Mouse (Mus musculus): ENCODE measurements around the gene Parvb.

- TF ChIP-seq ETS1 (IDR thresholded peaks at IDR 0.05; ENCODE audit: low read depth, low read length) (no peak), TAL1 (IDR thresholded peaks at IDR 0.05; ENCODE audit: low read length) (no peak), CHD2 (IDR thresholded peaks at IDR 0.05; ENCODE audit: low read length) (no peak), GATA1 (IDR thresholded peaks at IDR 0.05; ENCODE audit: low read depth, low read length) (no peak), NRF1 (IDR thresholded peaks at IDR 0.05; ENCODE audit: insufficient read depth, low read depth, low read length, poor library complexity, severe bottlenecking) (no peak), CTCF (IDR thresholded peaks at IDR 0.05 in 2 of 3, conservative IDR thresholded peaks at IDR 0.05 in 1 of 3; ENCODE audit: control insufficient read depth in 1 of 3, insufficient read depth in 1 of 3, low read depth in 2 of 3, low read length in 3 of 3, poor library complexity in 1 of 3, severe bottlenecking in 1 of 3) (no peak), POLR2A (IDR thresholded peaks at IDR 0.05; ENCODE audit: control insufficient read depth in 1 of 2, insufficient read depth in 1 of 2, low read depth in 1 of 2, low read length in 2 of 2, poor library complexity in 1 of 2) (no peak), E2F4 (IDR thresholded peaks at IDR 0.05; ENCODE audit: borderline replicate concordance, low read depth, low read length) (no peak)
These were observed 14.4 kb downstream of the Parvb start for GRCm38 (mm10) chr15:84246195-84246594.

All from MEL (cell line).